Mouse (Mus musculus) induced T-regulatory cell, adult 2 months (primary cell): ENCODE measurements around the gene Hsd3b7.
A peak's percentile ranks its signal among the peaks of the same experiment; 100 is the strongest.

ENCODE experiments used
- DNase-seq: peaks from one replicate; pipeline ENCODE4 v3.0.0-alpha.2; 2012; ENCODE audit warnings: low read depth

The Hsd3b7 gene

GRCm38 (mm10) chr7:127817053-127817452 is 16.6 kb downstream of the Hsd3b7 start:
- DNase-seq: no peak

- no peak for DNase-seq
These were observed 17.4 kb downstream of the Hsd3b7 start for GRCm38 (mm10) chr7:127817776-127818175.

GRCm38 (mm10) chr7:127820836-127821509 is 20.6 kb downstream of the Hsd3b7 start:
- DNase-seq: no peak

- no peak for DNase-seq
These were observed 22.1 kb downstream of the Hsd3b7 start for GRCm38 (mm10) chr7:127822494-127822893.

GRCm38 (mm10) chr7:127823236-127824171 is 23.1 kb downstream of the Hsd3b7 start:
- no peak for DNase-seq

GRCm38 (mm10) chr7:127824176-127824871 is 23.9 kb downstream of the Hsd3b7 start, which contains the start of the genes Stx4a and Stx1b:
Gene Stx4a (plus strand): TSS chr7:127824294.
Gene Stx1b (minus strand): TSS chr7:127824549.
- no peak for DNase-seq

GRCm38 (mm10) chr7:127835550-127835949 is 35.1 kb downstream of the Hsd3b7 start:
- no peak for DNase-seq

GRCm38 (mm10) chr7:127837473-127837872 is 37.1 kb downstream of the Hsd3b7 start:
- no peak for DNase-seq

- DNase-seq: peak; percentile 25
These were observed 37.5 kb downstream of the Hsd3b7 start for GRCm38 (mm10) chr7:127837878-127838277.

GRCm38 (mm10) chr7:127840031-127840430 is 39.6 kb downstream of the Hsd3b7 start:
- DNase-seq: peak; percentile 22

GRCm38 (mm10) chr7:127840886-127841285 is 40.5 kb downstream of the Hsd3b7 start:
- no peak for DNase-seq

- peak; percentile 94 for DNase-seq
These were observed 41.1 kb downstream of the Hsd3b7 start for GRCm38 (mm10) chr7:127841340-127842000.

- DNase-seq: peak; percentile 94
These were observed 41.8 kb downstream of the Hsd3b7 start for GRCm38 (mm10) chr7:127842001-127842718.

- DNase-seq: no peak
These were observed 49.8 kb downstream of the Hsd3b7 start for GRCm38 (mm10) chr7:127849973-127850875.

- DNase-seq: no peak
These were observed 50.5 kb downstream of the Hsd3b7 start for GRCm38 (mm10) chr7:127850906-127851305.
